Mouse (Mus musculus) CH12.LX (cell line): Measurements from ENCODE around the gene Rbbp5. TPM values are rescaled to one million over a fixed set of nuclear protein-coding genes. Genes with fewer than 3 reads are reported as not detected.

Experiments
- DNase-seq: peaks from one replicate; pipeline ENCODE4 v3.0.0-alpha.2; 2013; ENCODE audit errors: extremely low read depth
- H3K27ac ChIP-seq: 2 replicates; pipeline ENCODE4 v1.5.1; 2012; ENCODE audit warnings: low read depth, mild to moderate bottlenecking, control low read depth, moderate library complexity; ENCODE audit not compliant: insufficient read depth
- H3K27me3 ChIP-seq: replicated peaks from 2 replicates; pipeline ENCODE3; 2012; ENCODE audit warnings: inconsistent platforms
- H3K36me3 ChIP-seq, 2 experiments: replicated peaks in 1 of 2; 2 replicates each; pipeline versions ENCODE3 to v1.6.1; 2012; ENCODE audit warnings: inconsistent platforms in 1 of 2, low read length in 1 of 2, mild to moderate bottlenecking in 1 of 2, mixed read lengths in 1 of 2, moderate library complexity in 1 of 2; ENCODE audit not compliant: control insufficient read depth in 1 of 2, insufficient read depth in 1 of 2
- H3K4me1 ChIP-seq, 2 experiments: 2 replicates each; pipeline ENCODE4 v1.6.1; 2012; ENCODE audit warnings: inconsistent platforms in 1 of 2, moderate library complexity in 1 of 2; ENCODE audit not compliant: insufficient read depth in 2 of 2, control insufficient read depth in 1 of 2
- H3K4me2 ChIP-seq: 2 replicates; pipeline ENCODE4 v1.6.1; 2012; ENCODE audit warnings: low read depth, mild to moderate bottlenecking, control low read depth; ENCODE audit not compliant: poor library complexity, insufficient read depth, severe bottlenecking
- H3K4me3 ChIP-seq, 3 experiments: fragments of 150-350 bp in 1 of 3; sonication (generic) in 1 of 3; replicated peaks in 1 of 3; 2 replicates each; pipeline versions ENCODE3 to v1.5.1; 2011 to 2012; ENCODE audit warnings: low read depth in 2 of 3, low read length in 2 of 3, mild to moderate bottlenecking in 2 of 3, moderate library complexity in 2 of 3, control low read depth in 1 of 3, improper control_type of control experiment in 1 of 3, inconsistent platforms in 1 of 3, mixed read lengths in 1 of 3; ENCODE audit not compliant: poor library complexity in 1 of 3
- H3K79me2 ChIP-seq: replicated peaks from 2 replicates; pipeline ENCODE4 v1.6.1; 2012; ENCODE audit warnings: mild to moderate bottlenecking, moderate library complexity; ENCODE audit not compliant: control insufficient read depth, poor library complexity, insufficient read depth, severe bottlenecking; ENCODE audit errors: extremely low read depth
- H3K9ac ChIP-seq: 2 replicates; pipeline ENCODE4 v1.6.1; 2012; ENCODE audit warnings: low read depth, mild to moderate bottlenecking, control low read depth, moderate library complexity; ENCODE audit not compliant: insufficient read depth
- H3K9me3 ChIP-seq: replicated peaks from 2 replicates; pipeline ENCODE3; 2012; ENCODE audit warnings: low read length, inconsistent platforms, mixed read lengths
- EP300 ChIP-seq: IDR thresholded peaks from 2 replicates; pipeline ENCODE4 v1.6.1; 2011; ENCODE audit warnings: low read length, improper control_type of control experiment
- ETS1 ChIP-seq: conservative IDR thresholded peaks from 2 replicates; pipeline ENCODE4 v1.6.1; 2012; ENCODE audit warnings: low read depth, mild to moderate bottlenecking, inconsistent platforms, low read length, improper control_type of control experiment, moderate library complexity
- HCFC1 ChIP-seq: IDR thresholded peaks from 2 replicates; pipeline ENCODE4 v1.6.1; 2012; ENCODE audit warnings: low read depth, mild to moderate bottlenecking, inconsistent platforms, low read length, improper control_type of control experiment
- JUND ChIP-seq: conservative IDR thresholded peaks from 2 replicates; pipeline ENCODE4 v1.6.1; 2011; ENCODE audit warnings: low read depth, low read length, improper control_type of control experiment
- MAX ChIP-seq: IDR thresholded peaks from 2 replicates; pipeline ENCODE4 v1.6.1; 2011; ENCODE audit warnings: low read length, improper control_type of control experiment
- MYC ChIP-seq: IDR thresholded peaks from 2 replicates; pipeline ENCODE4 v1.6.1; 2011; ENCODE audit warnings: low read depth, mild to moderate bottlenecking, improper control_type of control experiment, low read length
- PAX5 ChIP-seq: IDR thresholded peaks from 2 replicates; pipeline ENCODE4 v1.6.1; 2012; ENCODE audit warnings: low read length, inconsistent platforms, mixed read lengths
- POLR2AphosphoS2 ChIP-seq: IDR thresholded peaks from 2 replicates; pipeline ENCODE4 v1.6.1; 2011; ENCODE audit warnings: low read depth, low read length, improper control_type of control experiment
- USF1 ChIP-seq: IDR thresholded peaks from 2 replicates; pipeline ENCODE4 v1.6.1; 2014; ENCODE audit warnings: low read depth, mild to moderate bottlenecking, inconsistent platforms, low read length, improper control_type of control experiment
- ZC3H11A ChIP-seq: IDR thresholded peaks from 2 replicates; pipeline ENCODE4 v1.6.1; 2012; ENCODE audit warnings: low read depth, mild to moderate bottlenecking, inconsistent platforms, low read length, improper control_type of control experiment
- ZMIZ1 ChIP-seq: IDR thresholded peaks from 2 replicates; pipeline ENCODE4 v1.6.1; 2012; ENCODE audit warnings: low read depth, mild to moderate bottlenecking, inconsistent platforms, low read length, improper control_type of control experiment
- dilution Hi-C: fragments of 300-500 bp; cut with MboI; formaldehyde crosslinking; loops from 2 replicates; pipeline ENCODE4 v1.14.3; 2020; ENCODE audit warnings: low sequenced_read_pairs; ENCODE audit not compliant: extremely low pct_unique_long_range_greater_than_20kb, extremely low pct_ligation_motif_present
- in situ Hi-C: fragments of 300-500 bp; cut with MboI; formaldehyde crosslinking; loops from 3 replicates; pipeline ENCODE4 v1.14.3; 2019; ENCODE audit warnings: low sequenced_read_pairs, low pct_ligation_motif_present, low pct_unique_long_range_greater_than_20kb, mixed read lengths
- polyA plus RNA-seq: library from polyadenylated mRNA; unstranded; fragments of >175 nt; gene quantifications from 2 replicates; pipeline ENCODE4 v1.2.1, GENCODE M21; 2012; ENCODE audit warnings: low read depth; ENCODE audit not compliant: insufficient read length
- total RNA-seq, 2 experiments: library from RNA; depleted of rRNA; stranded (reverse); fragments of 300-350 nt in 1 of 2; fragments of >200 nt in 1 of 2; gene quantifications; 2 replicates each; pipeline ENCODE4 v1.2.3; 2012 to 2014

The Rbbp5 gene
- total and polyA plus RNA-seq, 3 experiments: 36.9 to 52.5 (median 50.3) TPM

DNA sequence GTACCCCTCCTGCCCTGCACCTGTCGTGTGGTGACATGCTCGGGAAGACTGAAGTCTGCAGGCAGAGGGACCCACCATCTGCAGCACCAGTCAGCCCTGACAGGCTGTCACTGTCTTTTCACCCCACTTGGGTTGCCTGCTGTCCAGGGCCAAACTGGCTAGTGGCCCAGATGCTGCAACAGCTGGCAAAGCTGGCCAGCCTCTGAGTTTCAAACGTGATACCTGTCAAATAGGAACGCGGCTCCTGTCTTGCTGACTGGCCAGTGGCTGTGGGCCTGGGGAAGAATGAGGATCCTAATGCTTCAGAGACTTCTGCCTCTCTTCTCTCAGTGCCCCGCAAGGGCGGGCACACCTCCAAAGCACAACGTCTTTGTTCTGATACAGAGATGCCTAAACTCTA, 66.6 kb downstream of the Rbbp5 start:
- H3K4me3 ChIP-seq: no peak overlapping the region
- DNase-seq: no peak
- H3K4me1 ChIP-seq: peaks cover 10 to 24% of the 10 kb centered on the region in 2 experiments
- in situ Hi-C loops (no loop called here), dilution Hi-C loops (no loop called here)
- H3K36me3 ChIP-seq: no peaks in the 10 kb centered on the region
- no peak overlapping the region for H3K27ac ChIP-seq
- H3K27me3 ChIP-seq: peaks cover 85% of the 10 kb centered on the region
- TF ChIP-seq MYC: no peak
- no peak for TF ChIP-seq USF1
- no peak for TF ChIP-seq ZMIZ1
- TF ChIP-seq JUND: no peak
- TF ChIP-seq PAX5: no peak
- TF ChIP-seq HCFC1: no peak
- no peak for TF ChIP-seq MAX
- TF ChIP-seq EP300: no peak
- TF ChIP-seq ZC3H11A: no peak
- no peak for TF ChIP-seq POLR2AphosphoS2
- TF ChIP-seq ETS1: no peak
- TF ChIP-seq, all 38 proteins: peak for 0
- Histone ChIP-seq H3K79me2 (no peaks in the 10 kb centered on the region), H3K9me3 (no peaks in the 10 kb centered on the region), H3K4me2 (no peak overlapping the region), H3K9ac (no peak overlapping the region)

Other genes starting within 250 kb of the Rbbp5 start
- gene Gm10188, start 247.6 kb upstream of the Rbbp5 start, total RNA-seq (2012; rRNA removed): not detected in 2 replicates
- not detected in 2 replicates for gene Gm10188, start 247.6 kb upstream of the Rbbp5 start, total RNA-seq (2014; rRNA removed)
- gene Gm10188, start 247.6 kb upstream of the Rbbp5 start, polyA plus RNA-seq: not detected in 2 replicates
- gene Klhdc8a, start 178.7 kb upstream of the Rbbp5 start, total RNA-seq (2012; rRNA removed): not detected in 2 replicates
- not detected in 2 replicates for gene Klhdc8a, start 178.7 kb upstream of the Rbbp5 start, total RNA-seq (2014; rRNA removed)
- not detected in 2 replicates for gene Klhdc8a, start 178.7 kb upstream of the Rbbp5 start, polyA plus RNA-seq
- gene Nuak2, start 161.2 kb upstream of the Rbbp5 start, total RNA-seq (2012; rRNA removed): 0.25 and 0.30 TPM in 2 replicates
- gene Nuak2, start 161.2 kb upstream of the Rbbp5 start, total RNA-seq (2014; rRNA removed): not detected in 2 replicates
- gene Nuak2, start 161.2 kb upstream of the Rbbp5 start, polyA plus RNA-seq: not detected in 2 replicates
- gene Tmcc2, start 86.1 kb upstream of the Rbbp5 start, total RNA-seq (2012; rRNA removed): 0.21 and 0.34 TPM in 2 replicates
- not detected in 2 replicates for gene Tmcc2, start 86.1 kb upstream of the Rbbp5 start, total RNA-seq (2014; rRNA removed)
- gene Tmcc2, start 86.1 kb upstream of the Rbbp5 start, polyA plus RNA-seq: 0.14 and 0.37 TPM in 2 replicates
- gene Dstyk, start 59.8 kb upstream of the Rbbp5 start, total RNA-seq (2012; rRNA removed): 0.21 and 0.25 TPM in 2 replicates
- 0.12 and 0.19 TPM in 2 replicates for gene Dstyk, start 59.8 kb upstream of the Rbbp5 start, total RNA-seq (2014; rRNA removed)
- gene Dstyk, start 59.8 kb upstream of the Rbbp5 start, polyA plus RNA-seq: 0.59 and 0.72 TPM in 2 replicates
- 2.0 and 3.3 TPM in 2 replicates for gene Tmem81, start 28.9 kb downstream of the Rbbp5 start, total RNA-seq (2012; rRNA removed)
- 2.2 and 2.3 TPM in 2 replicates for gene Tmem81, start 28.9 kb downstream of the Rbbp5 start, total RNA-seq (2014; rRNA removed)
- 2.4 and 2.8 TPM in 2 replicates for gene Tmem81, start 28.9 kb downstream of the Rbbp5 start, polyA plus RNA-seq
- 0.04 and 0.08 TPM in 2 replicates for gene Cntn2, start 65.9 kb downstream of the Rbbp5 start, total RNA-seq (2012; rRNA removed)
- gene Cntn2, start 65.9 kb downstream of the Rbbp5 start, total RNA-seq (2014; rRNA removed): 0.05 and 0.07 TPM in 2 replicates
- gene Cntn2, start 65.9 kb downstream of the Rbbp5 start, polyA plus RNA-seq: 0.04 TPM in 2 replicates